Mouse (Mus musculus) frontal cortex, adult 2 months (tissue): ENCODE results near the gene Stk26. TPM values are rescaled to one million over a fixed set of nuclear protein-coding genes. Genes with fewer than 3 reads are reported as not detected.

ENCODE experiments used
- DNase-seq, 2 experiments: peaks; one replicate each; pipeline ENCODE4 v3.0.0; 2022; ENCODE audit warnings: low spot score in 1 of 2; ENCODE audit errors: extremely low spot score in 1 of 2
- polyA plus RNA-seq: library from polyadenylated mRNA; depleted of rRNA; stranded (reverse); fragments of >200 nt; gene quantifications from 2 replicates; pipeline ENCODE4 v1.2.3, GENCODE M21; 2012; rRNA removed

Stk26 gene
- polyA plus RNA-seq: 4.6 TPM in 2 replicates

GRCm38 (mm10) chrX:50840847-50841560 is at the start of gene Stk26:
TSS of gene Stk26 (plus strand) at chrX:50841047.
- peak in 1 of 2 experiments; percentile 49 for DNase-seq

GRCm38 (mm10) chrX:50793005-50793680 is 47.7 kb upstream of the Stk26 start:
- no peak for DNase-seq

GRCm38 (mm10) chrX:50797798-50798197 is 43.0 kb upstream of the Stk26 start:
- no peak for DNase-seq

GRCm38 (mm10) chrX:50798571-50798970 is 42.3 kb upstream of the Stk26 start:
- DNase-seq: no peak

GRCm38 (mm10) chrX:50799656-50800188 is 41.1 kb upstream of the Stk26 start:
- no peak for DNase-seq

GRCm38 (mm10) chrX:50805654-50806053 is 35.2 kb upstream of the Stk26 start:
- DNase-seq: no peak

- no peak for DNase-seq
Observed at GRCm38 (mm10) chrX:50823856-50824255, 17.0 kb upstream of the Stk26 start.

- DNase-seq: no peak
Observed at GRCm38 (mm10) chrX:50835592-50835991, 5.3 kb upstream of the Stk26 start.

- DNase-seq: no peak
Observed at GRCm38 (mm10) chrX:50836029-50836691, 4.7 kb upstream of the Stk26 start.

GRCm38 (mm10) chrX:50841587-50841986 is 740 bp downstream of the Stk26 start:
- DNase-seq: peak in 1 of 2 experiments; percentile 13

- DNase-seq: no peak
Observed at GRCm38 (mm10) chrX:50842046-50842445, 1.2 kb downstream of the Stk26 start.

- DNase-seq: no peak
Observed at GRCm38 (mm10) chrX:50850428-50851184, 9.8 kb downstream of the Stk26 start.

GRCm38 (mm10) chrX:50863771-50864170 is 22.9 kb downstream of the Stk26 start:
- DNase-seq: no peak

- no peak for DNase-seq
Observed at GRCm38 (mm10) chrX:50864734-50865133, 23.9 kb downstream of the Stk26 start.

- no peak for DNase-seq
Observed at GRCm38 (mm10) chrX:50874246-50875002, 33.6 kb downstream of the Stk26 start.

GRCm38 (mm10) chrX:50887999-50888398 is 47.2 kb downstream of the Stk26 start:
- peak in 1 of 2 experiments; percentile 1 for DNase-seq

- DNase-seq: no peak
Observed at GRCm38 (mm10) chrX:50903497-50903896, 62.6 kb downstream of the Stk26 start.

GRCm38 (mm10) chrX:50909915-50910314 is 69.1 kb downstream of the Stk26 start:
- no peak for DNase-seq

GRCm38 (mm10) chrX:50917389-50917788 is 76.5 kb downstream of the Stk26 start:
- DNase-seq: no peak

GRCm38 (mm10) chrX:50918754-50919153 is 77.9 kb downstream of the Stk26 start:
- no peak for DNase-seq
